In the genomic region with DNA sequence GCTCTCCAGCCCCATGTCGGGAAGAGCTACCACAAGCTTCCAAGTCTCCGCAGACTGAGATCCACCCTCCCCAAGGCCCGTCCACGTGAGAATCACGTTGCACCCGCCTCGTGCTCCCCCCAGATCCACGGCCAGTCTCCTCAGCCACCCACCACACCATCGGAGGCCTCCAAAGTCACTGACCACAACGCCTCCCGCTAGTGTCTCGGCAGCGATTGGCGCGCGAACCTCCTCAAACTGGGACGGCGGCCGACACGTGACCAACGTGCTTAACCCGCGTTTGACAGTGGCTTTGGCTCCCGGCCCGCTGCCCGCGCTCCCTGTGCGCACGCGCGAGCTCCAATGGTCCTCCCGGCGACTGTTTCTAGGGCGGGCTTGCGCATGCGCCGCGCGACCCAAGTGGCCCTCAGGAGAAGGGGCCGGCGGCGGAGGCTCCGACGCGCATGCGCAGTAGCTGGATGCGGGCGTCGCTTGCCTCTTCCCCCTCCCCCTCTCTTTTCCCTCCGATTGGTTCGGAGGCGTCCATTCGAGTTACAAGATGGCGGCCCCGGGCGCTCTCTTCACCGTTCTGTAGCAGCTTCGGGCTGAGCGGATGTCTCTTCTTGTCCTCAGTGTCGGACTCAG, we compare ENCODE assay signal across 8 mouse cellular contexts. TPM values are rescaled to one million over a fixed set of nuclear protein-coding genes. Genes with fewer than 3 reads are reported as not detected.
DNase-seq lines count a peak whose midpoint lies in the region; ATAC-seq lines count a peak whose summit lies in the region.

A gene (plus strand): TSS at position 528 of the 624 bp plus-strand sequence.

- 0% methylated on average over 57 of the region's 60 CpGs for WGBS in lung, embryonic 16.5 days

- H3K27me3 ChIP-seq in lung, embryonic 16.5 days (ENCODE audit: control insufficient read depth, insufficient read depth, low read depth, low read length): no peaks in the 10 kb centered on the region

- peak within 1 kb of the TSS; percentile 94 for H3K4me2 ChIP-seq in lung, embryonic 16.5 days (ENCODE audit: low read depth, low read length)

- H3K9me3 ChIP-seq in lung, embryonic 16.5 days (ENCODE audit: control insufficient read depth, low read length): no peaks in the 10 kb centered on the region

- peaks cover 20% of the 10 kb centered on the region for H3K4me1 ChIP-seq in lung, embryonic 16.5 days (replicated peaks; ENCODE audit: control insufficient read depth, insufficient read depth, low read length)

- peak; percentile 89 for DNase-seq in MEL-GATA-1-ER (ENCODE audit: extremely low read depth, low read depth)
- DNase-seq in cerebellum, adult 8-10 months: peak; percentile 100
- peak; percentile 99 for DNase-seq in forelimb bud, embryonic 11.5 days (ENCODE audit: low read depth, low spot score)
- DNase-seq in layer of hippocampus, adult 9-10 months (ENCODE audit: low spot score): peak; percentile 99
- peak; percentile 100 for DNase-seq in ovary, postnatal 10 days (ENCODE audit: low spot score)
- peak; percentile 96 to 99 for DNase-seq in thymus, postnatal 10 days (ENCODE audit: low spot score in 2 of 2)

- peak; percentile 80 to 85 for ATAC-seq in hematopoietic stem cell, adult 5-6 weeks (replicated peaks in 1 of 2; ENCODE audit: insufficient read depth in 1 of 2, low FRiP score in 2 of 2, low TSS enrichment in 1 of 2, low read depth in 1 of 2, poor library complexity in 2 of 2, severe bottlenecking in 2 of 2)
- ATAC-seq in lung, embryonic 16.5 days (ENCODE audit: low read depth): peak; percentile 94

- peak within 1 kb of the TSS; percentile 95 for H3K27ac ChIP-seq in lung, embryonic 16.5 days (ENCODE audit: low read length)

- H3K4me3 ChIP-seq in lung, embryonic 16.5 days (ENCODE audit: low read length): peak within 1 kb of the TSS; percentile 85

- peaks cover 8% of the 10 kb centered on the region for H3K36me3 ChIP-seq in lung, embryonic 16.5 days (ENCODE audit: control insufficient read depth, insufficient read depth, low read length)

- H3K9ac ChIP-seq in lung, embryonic 16.5 days (ENCODE audit: low read length): peak within 1 kb of the TSS; percentile 96

RNA-seq across cellular contexts. Expression of the gene that starts here (rescaled TPM):
- 60.3 and 81.3 TPM in 2 replicates for total RNA-seq in hematopoietic stem cell, adult 5-6 weeks (2017)
- 32.7 and 37.9 TPM in 2 replicates for polyA plus RNA-seq in lung, embryonic 16.5 days (2015; fragmentation: Nextera tagmentation; extraction: Ambion mirVana)

Comparison
In these comparisons a context has a peak if more than half of its experiments do, and no peak if none do; other contexts are left out.
1. Peak in every context shown above with its lines: DNase-seq, ATAC-seq, H3K4me3 ChIP-seq and H3K27ac ChIP-seq.